Mouse (Mus musculus) urinary bladder, postnatal 36 days (tissue): ENCODE data around the gene Calr3.

Source experiments
- DNase-seq, 2 experiments: peaks; one replicate each; pipeline ENCODE4 v3.0.0; 2022; ENCODE audit warnings: low spot score in 2 of 2, mixed read lengths in 1 of 2

Calr3 gene

DNA sequence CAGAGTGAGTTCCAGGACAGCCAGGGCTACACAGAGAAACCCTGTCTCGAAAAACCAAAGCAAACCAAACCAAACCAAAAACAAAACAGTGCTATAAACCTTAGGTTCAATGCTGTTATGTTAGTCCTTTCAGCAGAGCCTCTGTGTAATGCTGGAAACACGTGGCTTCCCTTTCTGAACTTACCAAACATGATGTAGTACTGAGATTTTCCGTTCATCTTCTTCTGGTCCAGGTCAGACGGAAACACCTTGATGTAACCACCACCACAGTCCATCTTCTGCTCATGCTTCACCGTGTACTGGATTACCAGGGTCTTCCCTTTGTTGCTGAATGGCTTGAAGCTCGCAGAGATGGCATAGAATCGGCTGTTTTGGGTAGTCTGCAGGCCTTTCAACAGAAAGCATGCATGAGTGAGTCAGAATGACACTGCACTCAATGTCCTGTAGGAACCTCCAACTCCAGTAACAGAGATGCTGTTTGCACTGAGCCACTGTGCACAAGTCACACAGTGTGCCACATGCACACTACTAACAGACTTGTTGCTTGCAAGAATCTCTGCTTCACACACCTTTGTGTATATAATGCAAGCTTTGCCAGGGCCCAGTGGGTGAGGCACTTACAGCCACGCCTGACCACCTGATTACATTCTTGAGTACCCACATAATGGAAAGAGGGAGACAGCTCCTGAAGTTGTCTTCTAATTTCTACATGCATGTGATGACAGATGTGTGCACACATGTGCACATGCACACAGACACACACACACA, 5.2 kb downstream of the Calr3 start:
- DNase-seq: no peak

GRCm38 (mm10) chr8:72434952-72435351, 8.7 kb downstream of the Calr3 start:
- DNase-seq: peak; percentile 52 to 70

- DNase-seq: no peak
Measured at GRCm38 (mm10) chr8:72429676-72430075, 14.0 kb downstream of the Calr3 start.

DNA sequence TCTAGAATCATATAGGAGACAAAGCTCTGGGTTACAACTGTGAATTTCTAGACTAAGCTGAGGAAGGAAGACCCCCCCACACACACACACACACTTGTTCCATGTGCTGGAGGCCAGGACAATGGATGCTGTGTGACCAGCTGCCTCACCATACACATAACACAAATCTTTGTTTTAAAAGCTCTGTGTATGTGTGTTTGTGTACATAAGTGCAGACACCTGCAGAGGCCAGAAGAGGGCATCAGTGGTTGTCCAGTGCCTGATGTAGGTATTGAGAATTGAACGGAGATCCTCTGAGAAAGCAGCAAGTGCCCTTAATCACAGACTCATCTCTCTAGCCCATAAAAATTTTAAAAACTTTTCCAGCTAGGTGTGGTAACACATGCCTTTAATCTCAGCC, 20.7 kb downstream of the Calr3 start:
- no peak for DNase-seq

GRCm38 (mm10) chr8:72421362-72422335, 22.0 kb downstream of the Calr3 start, which contains the start of gene Eps15l1:
Eps15l1 (minus strand) TSS chr8:72421460.
- DNase-seq: peak; percentile 98 to 99

GRCm38 (mm10) chr8:72420571-72421361, 22.9 kb downstream of the Calr3 start:
- peak in 1 of 2 experiments; percentile 25 for DNase-seq

DNA sequence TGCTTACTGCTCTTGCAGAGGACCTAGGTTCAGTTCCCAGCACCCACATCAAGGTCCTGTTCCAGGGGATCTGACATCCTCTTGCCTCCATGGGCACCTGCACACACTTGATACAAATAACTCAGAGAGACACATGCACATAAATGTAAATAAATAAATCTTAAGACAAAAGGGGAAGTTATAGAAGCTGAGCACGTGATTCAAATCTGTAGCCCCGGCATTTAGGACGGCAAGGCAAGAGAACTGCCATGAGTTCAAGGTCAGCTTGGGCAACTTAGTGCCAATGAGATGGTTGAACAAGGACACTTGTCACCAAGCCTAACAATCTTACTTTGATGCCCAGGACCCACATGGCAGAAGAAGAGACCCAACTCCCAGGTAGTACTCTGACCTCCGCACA, 25.6 kb downstream of the Calr3 start:
- no peak for DNase-seq

GRCm38 (mm10) chr8:72415252-72415651, 28.4 kb downstream of the Calr3 start:
- DNase-seq: no peak

GRCm38 (mm10) chr8:72413839-72414238, 29.8 kb downstream of the Calr3 start:
- no peak for DNase-seq

GRCm38 (mm10) chr8:72409443-72409842, 34.2 kb downstream of the Calr3 start:
- no peak for DNase-seq

DNA sequence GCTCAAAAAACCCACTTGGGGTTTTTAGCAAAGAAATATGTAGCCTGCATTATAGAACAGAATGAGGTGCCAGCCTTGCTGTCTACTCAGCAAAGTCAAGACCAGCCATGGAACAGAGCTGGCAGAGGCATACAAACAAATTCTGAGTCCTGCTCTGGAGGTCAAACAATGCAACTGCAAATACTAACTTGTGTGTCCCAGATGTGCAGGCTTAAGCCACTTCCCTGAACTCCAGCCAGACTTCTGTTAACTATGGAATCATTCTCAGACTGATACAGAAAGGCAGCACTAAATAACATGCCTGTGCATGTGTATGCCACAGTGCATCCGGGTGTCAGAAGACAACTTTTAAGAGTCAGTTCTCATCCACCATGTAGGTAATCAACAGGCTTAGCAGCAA, 35.8 kb downstream of the Calr3 start:
- DNase-seq: no peak

- no peak for DNase-seq
Measured at GRCm38 (mm10) chr8:72402981-72403380, 40.7 kb downstream of the Calr3 start.

- no peak for DNase-seq
Measured at GRCm38 (mm10) chr8:72401381-72401780, 42.3 kb downstream of the Calr3 start.

GRCm38 (mm10) chr8:72385737-72386136, 57.9 kb downstream of the Calr3 start:
- DNase-seq: no peak

GRCm38 (mm10) chr8:72382395-72382794, 61.3 kb downstream of the Calr3 start:
- no peak for DNase-seq

DNA sequence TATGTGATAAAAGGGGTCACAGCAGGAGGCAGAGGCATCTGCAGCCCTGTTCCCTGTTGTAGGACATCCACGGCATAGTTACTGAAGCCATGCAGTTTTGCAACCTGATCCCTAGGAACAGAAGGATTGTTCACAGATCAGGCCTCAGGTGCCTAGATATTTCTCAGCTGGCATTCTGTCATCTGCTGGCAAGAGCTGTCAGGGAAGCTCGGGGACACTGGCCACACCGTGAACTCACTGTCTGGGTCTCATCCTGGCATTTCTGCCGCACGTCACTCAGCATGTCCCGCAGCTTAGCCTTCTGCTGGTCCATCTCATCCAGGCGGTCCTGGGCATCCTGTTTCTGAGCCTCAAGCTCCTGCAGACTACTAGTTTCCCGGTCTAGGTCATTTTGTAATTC, 63.0 kb downstream of the Calr3 start:
- no peak for DNase-seq

GRCm38 (mm10) chr8:72376900-72377299, 66.8 kb downstream of the Calr3 start:
- DNase-seq: no peak

GRCm38 (mm10) chr8:72376309-72376708, 67.4 kb downstream of the Calr3 start:
- DNase-seq: no peak

GRCm38 (mm10) chr8:72375161-72375560, 68.5 kb downstream of the Calr3 start:
- DNase-seq: no peak
